Mouse (Mus musculus): ENCODE results near the gene Olfr286. TPM values are rescaled to one million over a fixed set of nuclear protein-coding genes. Genes with fewer than 3 reads are reported as not detected.

Olfr286 gene
- not detected in 2 replicates for polyA plus RNA-seq (2015; fragmentation: Nextera tagmentation; extraction: Ambion mirVana)

GRCm38 (mm10) chr15:98234350-98234749 lies at the start of gene Olfr286:
TSS of gene Olfr286 (minus strand) at chr15:98234450.

DNA sequence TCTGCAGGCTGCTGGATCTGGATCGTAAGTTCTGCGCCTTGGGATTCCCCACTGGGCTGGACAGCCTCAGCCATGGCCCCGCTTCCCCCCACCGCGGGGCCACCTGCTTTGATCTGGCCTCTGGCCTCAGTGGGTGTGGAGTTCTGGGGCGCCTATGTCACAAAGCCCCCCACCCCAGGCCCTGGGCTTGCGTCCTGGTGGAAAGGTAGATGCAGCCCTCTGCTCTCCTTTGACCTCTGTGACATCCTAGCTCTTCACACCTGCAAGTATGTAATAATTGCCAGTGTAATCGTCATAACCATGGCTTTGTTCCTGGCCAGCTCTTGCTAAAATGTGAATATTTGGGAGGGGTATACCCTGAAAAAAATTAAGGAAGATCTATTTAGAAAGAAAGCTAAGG lies 22.9 kb upstream of the Olfr286 start, which contains the start of gene H1fnt:
TSS of gene H1fnt (minus strand) at position 101 of the 400 bp plus-strand sequence.

GRCm38 (mm10) chr15:98220877-98221276 lies 13.4 kb downstream of the Olfr286 start, which contains the start of the genes Gm44579 and Olfr287:
TSS of gene Gm44579 (minus strand) at chr15:98220977.
TSS of gene Olfr287 (minus strand) at chr15:98221056.

DNA sequence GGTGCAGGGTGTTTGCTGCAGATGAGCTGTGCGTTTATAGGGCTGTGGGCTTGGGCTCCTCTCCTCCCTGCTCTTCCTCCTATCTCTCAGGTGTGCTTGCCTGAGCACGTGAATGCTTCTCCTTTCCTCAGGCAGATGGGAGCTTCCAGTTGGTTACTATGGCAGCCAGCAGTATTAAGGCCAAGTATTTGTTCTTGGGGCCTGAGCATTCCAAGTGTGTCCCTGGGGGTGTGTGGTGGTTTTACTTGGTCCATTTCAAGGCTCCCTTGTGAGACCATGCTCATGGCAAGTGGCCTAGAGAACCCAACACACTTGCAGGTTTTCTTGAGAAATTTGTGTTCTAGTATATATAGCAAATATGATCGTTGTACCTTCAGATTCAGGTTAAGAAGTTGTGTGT lies 38.8 kb downstream of the Olfr286 start, which contains the start of gene Olfr288:
TSS of gene Olfr288 (minus strand) at position 101 of the 400 bp plus-strand sequence.

Other genes with a start within 250 kb of the Olfr286 start
- 0.04 TPM in 1 of 2 replicates, not detected in the other for gene Col2a1, start 229.8 kb downstream of the Olfr286 start, polyA plus RNA-seq (2015; fragmentation: Nextera tagmentation; extraction: Ambion mirVana)
- gene Pfkm, start 141.9 kb downstream of the Olfr286 start, polyA plus RNA-seq (2015; fragmentation: Nextera tagmentation; extraction: Ambion mirVana), result 25.9 and 26.0 TPM in 2 replicates
- 16.4 and 18.6 TPM in 2 replicates for gene Senp1, start 140.7 kb downstream of the Olfr286 start, polyA plus RNA-seq (2015; fragmentation: Nextera tagmentation; extraction: Ambion mirVana)
- gene Asb8, start 68.8 kb downstream of the Olfr286 start, polyA plus RNA-seq (2015; fragmentation: Nextera tagmentation; extraction: Ambion mirVana), result 23.8 and 26.0 TPM in 2 replicates
- 0.07 TPM in 1 of 2 replicates, not detected in the other for gene Ccdc184, start 67.3 kb downstream of the Olfr286 start, polyA plus RNA-seq (2015; fragmentation: Nextera tagmentation; extraction: Ambion mirVana)
- not detected in 2 replicates for gene Olfr288, start 38.9 kb downstream of the Olfr286 start, polyA plus RNA-seq (2015; fragmentation: Nextera tagmentation; extraction: Ambion mirVana)
- not detected in 2 replicates for gene Gm44579, start 13.5 kb downstream of the Olfr286 start, polyA plus RNA-seq (2015; fragmentation: Nextera tagmentation; extraction: Ambion mirVana)
- gene Olfr287, start 13.4 kb downstream of the Olfr286 start, polyA plus RNA-seq (2015; fragmentation: Nextera tagmentation; extraction: Ambion mirVana), result not detected in 2 replicates
- gene H1fnt, start 22.8 kb upstream of the Olfr286 start, polyA plus RNA-seq (2015; fragmentation: Nextera tagmentation; extraction: Ambion mirVana), result not detected in 2 replicates
- gene Zfp641, start 61.7 kb upstream of the Olfr286 start, polyA plus RNA-seq (2015; fragmentation: Nextera tagmentation; extraction: Ambion mirVana), result 0.10 and 0.13 TPM in 2 replicates
- gene Olfr285, start 82.9 kb upstream of the Olfr286 start, polyA plus RNA-seq (2015; fragmentation: Nextera tagmentation; extraction: Ambion mirVana), result not detected in 2 replicates
- not detected in 2 replicates for gene Olfr284, start 106.5 kb upstream of the Olfr286 start, polyA plus RNA-seq (2015; fragmentation: Nextera tagmentation; extraction: Ambion mirVana)
- not detected in 2 replicates for gene Olfr283, start 146.5 kb upstream of the Olfr286 start, polyA plus RNA-seq (2015; fragmentation: Nextera tagmentation; extraction: Ambion mirVana)
- gene Olfr282, start 196.8 kb upstream of the Olfr286 start, polyA plus RNA-seq (2015; fragmentation: Nextera tagmentation; extraction: Ambion mirVana), result not detected in 2 replicates
- not detected in 2 replicates for gene Olfr281, start 218.1 kb upstream of the Olfr286 start, polyA plus RNA-seq (2015; fragmentation: Nextera tagmentation; extraction: Ambion mirVana)
- not detected in 2 replicates for gene OR5BS1P, start 235.4 kb upstream of the Olfr286 start, polyA plus RNA-seq (2015; fragmentation: Nextera tagmentation; extraction: Ambion mirVana)
- gene Lalba, start 248.3 kb upstream of the Olfr286 start, polyA plus RNA-seq (2015; fragmentation: Nextera tagmentation; extraction: Ambion mirVana), result 0.26 and 0.63 TPM in 2 replicates